Mouse (Mus musculus): ENCODE measurements at regions not wholly inside any gene's neighbourhood (a gene's known extent, or its start where the extent isn't known, plus 50 kb on each side); places are given as distances from the start of the nearest gene placed in this dataset.

DNA sequence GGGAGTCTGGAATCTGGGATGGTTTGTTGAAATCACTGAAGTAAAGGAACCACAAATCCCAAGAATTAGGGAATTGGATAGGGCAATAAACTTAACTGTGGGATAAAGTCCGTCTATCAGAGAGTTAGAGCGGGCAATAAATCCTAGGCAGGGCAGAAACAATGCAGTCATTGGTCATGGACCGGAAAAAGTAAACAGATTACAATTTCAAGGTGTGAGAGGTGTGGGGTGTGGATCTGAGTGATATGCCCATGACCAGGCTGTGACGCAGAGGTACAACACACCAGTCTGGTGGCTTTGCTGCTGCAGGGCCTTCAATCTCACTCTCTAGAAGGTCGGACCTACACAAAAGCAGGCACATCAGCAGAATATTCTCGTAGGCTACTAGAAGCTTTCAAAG, 206.1 kb upstream of the Klf14 start:
- DNase-seq (ENCODE audit: low spot score), result no peak

DNA sequence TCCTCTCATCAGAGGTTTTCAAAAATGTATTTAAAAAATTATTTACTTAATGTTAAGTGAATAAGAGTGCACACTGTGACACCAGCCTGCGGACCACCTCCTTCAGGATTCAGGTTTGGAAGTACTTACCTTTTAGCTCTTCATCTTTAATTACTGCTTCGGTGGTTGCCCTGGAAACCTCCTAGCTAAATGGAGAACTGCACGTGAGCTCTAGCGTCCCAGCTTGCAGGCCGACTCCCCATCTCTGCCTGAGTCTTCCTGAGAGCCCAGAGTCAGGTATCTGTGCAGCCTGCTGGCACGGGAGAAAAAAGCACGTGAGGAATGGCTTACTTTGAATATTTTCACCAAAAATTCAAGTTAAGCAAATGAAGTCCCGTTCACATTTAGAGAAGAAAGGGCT, 207.5 kb upstream of the Klf14 start:
- no peak for DNase-seq (ENCODE audit: low spot score)

- no peak for DNase-seq (ENCODE audit: low spot score)
These were observed 208.9 kb upstream of the Klf14 start for GRCm38 (mm10) chr6:31167732-31168131.

- no peak for DNase-seq (ENCODE audit: low spot score)
These were observed 209.9 kb upstream of the Klf14 start for GRCm38 (mm10) chr6:31168730-31169129.

DNA sequence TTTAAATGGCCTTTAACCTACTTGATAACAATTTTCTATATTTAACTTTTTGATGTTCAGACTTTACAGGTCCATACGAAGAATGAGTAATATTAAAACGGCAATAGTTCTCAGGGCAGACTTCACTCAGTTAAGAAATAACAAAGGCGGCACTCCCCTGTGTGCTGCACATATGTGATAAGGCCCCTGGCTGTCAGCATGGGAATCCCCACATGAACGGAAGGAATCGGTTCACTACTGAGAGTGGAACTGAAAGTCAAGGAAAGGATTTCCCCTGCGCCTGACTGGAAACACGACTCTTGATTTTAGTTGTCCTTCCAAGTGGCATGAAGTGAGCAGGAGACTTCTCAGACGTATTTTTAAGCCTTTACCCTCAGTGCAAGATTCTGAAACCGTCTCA, 210.5 kb upstream of the Klf14 start:
- DNase-seq (ENCODE audit: low spot score), result no peak

- no peak for DNase-seq (ENCODE audit: low spot score)
These were observed 211.2 kb upstream of the Klf14 start for GRCm38 (mm10) chr6:31169868-31170600.

- DNase-seq (ENCODE audit: low spot score), result no peak
These were observed 213.1 kb upstream of the Klf14 start for GRCm38 (mm10) chr6:31171831-31172569.

GRCm38 (mm10) chr6:31175769-31176168, 216.9 kb upstream of the Klf14 start:
- no peak for DNase-seq (ENCODE audit: low spot score)

- no peak for DNase-seq (ENCODE audit: low spot score)
These were observed 217.5 kb upstream of the Klf14 start for GRCm38 (mm10) chr6:31176368-31176767.

DNA sequence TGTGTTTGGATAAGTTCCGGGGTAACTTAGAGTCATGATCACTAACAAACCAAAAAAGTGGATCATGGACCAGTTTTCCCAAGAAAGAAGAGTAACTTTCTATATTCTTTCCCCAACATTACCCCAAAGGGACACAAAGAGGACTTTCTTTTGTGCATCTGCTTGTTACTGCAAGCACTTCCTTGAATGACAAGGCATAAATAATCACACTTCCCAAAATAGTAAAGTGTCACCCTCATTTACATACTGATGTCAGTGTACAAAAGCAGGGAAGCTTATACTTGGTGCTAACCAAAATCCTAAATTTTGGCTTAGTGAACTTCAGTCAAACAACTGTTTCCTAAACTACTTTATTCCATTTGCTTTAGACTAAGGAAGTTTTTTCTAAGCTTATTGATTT, 218.0 kb upstream of the Klf14 start:
- no peak for DNase-seq (ENCODE audit: low spot score)

DNA sequence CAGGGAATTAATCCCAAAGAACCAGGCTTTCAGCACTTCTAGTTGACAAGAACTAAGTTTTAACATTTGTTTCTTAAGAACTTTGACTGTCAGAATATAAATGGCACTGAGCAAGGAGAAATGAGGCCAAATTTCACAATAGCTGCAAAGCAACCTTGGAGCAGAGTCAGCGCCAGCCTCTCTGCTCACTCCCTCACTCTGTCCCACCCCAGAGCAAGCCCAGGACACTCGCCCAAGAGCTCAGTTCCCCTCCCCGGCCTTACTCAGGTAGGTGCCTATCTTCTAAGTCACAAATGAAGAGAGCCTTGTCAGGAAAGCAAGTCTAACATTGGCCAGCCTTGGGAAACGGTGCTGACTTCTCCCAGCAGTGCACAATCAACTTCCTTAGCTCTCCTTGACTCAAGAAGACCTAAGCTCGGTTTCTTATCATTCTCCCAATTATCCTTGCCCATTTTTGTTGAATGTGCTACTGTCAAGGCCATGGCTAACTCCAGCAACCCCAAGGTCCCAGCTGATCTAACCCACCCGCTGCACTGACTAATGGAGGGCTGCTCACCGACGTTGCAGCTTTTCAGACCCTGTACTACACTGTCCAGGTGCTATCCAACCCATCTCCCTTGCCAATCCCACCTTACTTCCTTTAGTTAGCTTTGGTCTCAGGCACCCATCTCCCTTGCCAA, 219.5 kb upstream of the Klf14 start:
- no peak for DNase-seq (ENCODE audit: low spot score)

DNA sequence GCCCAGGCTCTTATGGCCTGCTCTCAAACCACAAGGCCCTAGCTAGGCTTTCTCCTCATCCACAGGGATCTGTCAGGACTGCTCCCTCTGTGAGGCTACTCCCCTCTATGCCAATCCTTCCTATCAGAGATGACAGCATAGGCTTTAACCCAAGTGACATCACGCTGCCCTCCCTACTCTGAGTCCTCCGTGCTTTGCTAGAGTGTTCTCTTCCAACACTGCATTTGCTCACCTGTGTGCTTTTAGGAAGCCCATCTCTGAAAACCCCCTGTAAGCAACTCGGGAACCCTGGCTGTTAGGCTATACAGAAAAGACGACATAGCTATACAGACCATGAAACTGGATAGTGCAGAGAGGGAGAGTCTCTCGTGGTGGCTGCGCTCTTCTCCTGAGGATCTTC, 216.3 kb upstream of the Mkln1 start:
- DNase-seq (ENCODE audit: low spot score), result no peak

DNA sequence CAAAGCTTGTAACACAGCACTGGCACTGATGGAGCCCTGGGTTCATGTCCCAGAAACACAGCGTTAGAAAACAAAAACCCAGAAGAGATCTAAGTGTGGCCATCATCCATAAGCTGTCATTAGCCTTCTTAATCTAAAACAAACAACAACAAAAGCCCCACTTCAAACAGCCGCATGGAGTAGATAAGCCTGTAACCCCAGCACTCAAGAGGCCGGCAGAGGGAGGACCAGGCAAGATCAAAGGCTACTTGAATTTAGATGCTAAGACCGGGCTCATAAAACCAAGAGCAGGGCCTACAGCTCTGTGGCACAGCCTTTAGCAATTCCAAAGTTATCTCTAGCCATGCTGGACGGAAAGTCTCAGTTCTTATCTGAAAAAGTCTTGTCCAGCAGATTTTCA, 215.4 kb upstream of the Mkln1 start:
- no peak for DNase-seq (ENCODE audit: low spot score)

DNA sequence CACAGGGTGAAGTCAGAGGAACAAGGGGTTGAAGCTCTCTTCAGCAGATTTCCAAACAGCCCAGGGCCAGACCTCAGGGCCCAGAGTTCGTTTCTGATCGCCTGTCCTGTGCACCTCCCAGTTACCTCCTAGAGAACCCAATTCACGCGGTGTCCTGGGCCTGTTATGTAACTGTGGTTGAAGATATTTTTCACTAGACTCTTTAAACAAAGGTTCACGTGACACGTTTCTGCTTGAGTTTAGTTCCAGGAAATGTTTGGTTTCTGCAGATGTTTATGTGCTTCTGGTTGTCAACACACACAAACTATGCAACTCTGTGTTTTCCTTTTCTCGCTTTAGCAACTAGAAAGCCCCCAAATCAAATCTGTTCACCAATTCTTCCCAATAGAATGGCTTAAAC, 214.0 kb upstream of the Mkln1 start:
- DNase-seq (ENCODE audit: low spot score), result no peak

GRCm38 (mm10) chr6:31185151-31185550, 213.4 kb upstream of the Mkln1 start:
- DNase-seq (ENCODE audit: low spot score), result no peak

DNA sequence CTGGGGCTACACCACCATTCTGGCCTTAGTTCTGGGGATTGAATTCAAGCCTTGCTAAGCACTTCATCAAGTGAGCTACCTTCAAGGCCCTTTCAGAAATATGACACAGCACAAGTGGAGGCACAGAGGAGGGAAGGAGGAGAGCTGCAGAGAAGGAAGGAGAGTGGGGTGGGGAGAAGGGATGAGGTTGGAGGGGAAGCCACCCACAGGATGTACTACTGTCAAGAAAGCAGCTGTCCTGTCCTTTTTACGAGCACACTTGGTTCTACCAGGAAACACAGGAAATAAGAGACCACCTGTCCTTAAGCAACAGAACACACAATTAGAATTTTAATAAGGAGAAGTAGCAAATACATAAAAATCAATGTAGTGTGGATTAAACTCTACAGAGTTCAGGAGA, 210.5 kb upstream of the Mkln1 start:
- DNase-seq (ENCODE audit: low spot score), result no peak

GRCm38 (mm10) chr6:31189060-31189459, 209.5 kb upstream of the Mkln1 start:
- no peak for DNase-seq (ENCODE audit: low spot score)

DNA sequence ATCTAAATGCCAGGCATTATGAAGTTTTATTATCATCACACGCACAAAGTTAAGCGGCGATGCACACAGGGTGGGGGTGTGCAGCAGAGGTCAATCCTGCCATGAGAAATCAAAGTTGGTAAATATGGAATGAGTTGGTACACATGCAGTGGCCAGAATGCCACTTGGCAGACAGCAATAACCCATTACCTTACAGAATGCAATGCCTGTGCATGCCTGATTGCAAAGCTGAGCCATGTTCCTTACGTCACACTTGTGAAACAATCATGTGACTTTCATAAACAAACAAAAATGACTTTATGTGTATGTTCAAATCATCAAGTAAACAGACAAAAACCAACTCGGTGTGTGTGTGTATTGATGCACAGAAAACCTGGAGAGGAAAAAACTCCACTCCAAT, 208.5 kb upstream of the Mkln1 start:
- no peak for DNase-seq (ENCODE audit: low spot score)

- DNase-seq (ENCODE audit: low spot score), result no peak
These were observed 207.7 kb upstream of the Mkln1 start for GRCm38 (mm10) chr6:31190628-31191373.

- no peak for DNase-seq (ENCODE audit: low spot score)
These were observed 207.0 kb upstream of the Mkln1 start for GRCm38 (mm10) chr6:31191577-31191976.

- DNase-seq (ENCODE audit: low spot score), result no peak
These were observed 206.3 kb upstream of the Mkln1 start for GRCm38 (mm10) chr6:31192197-31192596.

GRCm38 (mm10) chr6:31193202-31193601, 205.3 kb upstream of the Mkln1 start:
- DNase-seq (ENCODE audit: low spot score), result no peak
